Mouse (Mus musculus): ENCODE results near the gene Rspo4.

The Rspo4 gene

GRCm38 (mm10) chr2:151842648-151843226 lies at the start of gene Rspo4:
Gene Rspo4 (plus strand): TSS chr2:151842927.
- DNase-seq: no peak

GRCm38 (mm10) chr2:151815586-151815985 lies 27.1 kb upstream of the Rspo4 start:
- no peak for DNase-seq

GRCm38 (mm10) chr2:151862257-151862810 lies 19.6 kb downstream of the Rspo4 start:
- no peak for DNase-seq

- no peak for DNase-seq
Observed at GRCm38 (mm10) chr2:151864941-151865340, 22.2 kb downstream of the Rspo4 start.

GRCm38 (mm10) chr2:151866487-151866886 lies 23.8 kb downstream of the Rspo4 start:
- DNase-seq: peak; percentile 64

GRCm38 (mm10) chr2:151868196-151868595 lies 25.5 kb downstream of the Rspo4 start:
- DNase-seq: no peak

GRCm38 (mm10) chr2:151874551-151874950 lies 31.8 kb downstream of the Rspo4 start:
- DNase-seq: peak; percentile 28

- DNase-seq: peak; percentile 57
Observed at GRCm38 (mm10) chr2:151876012-151876485, 33.3 kb downstream of the Rspo4 start.

GRCm38 (mm10) chr2:151878645-151879044 lies 35.9 kb downstream of the Rspo4 start:
- DNase-seq: no peak

- DNase-seq: no peak
Observed at GRCm38 (mm10) chr2:151879760-151880159, 37.0 kb downstream of the Rspo4 start.

- DNase-seq: no peak
Observed at GRCm38 (mm10) chr2:151891031-151891430, 48.3 kb downstream of the Rspo4 start.

- no peak for DNase-seq
Observed at GRCm38 (mm10) chr2:151893122-151893774, 50.5 kb downstream of the Rspo4 start.

- no peak for DNase-seq
Observed at GRCm38 (mm10) chr2:151894209-151894980, 51.7 kb downstream of the Rspo4 start.

GRCm38 (mm10) chr2:151895911-151896310 lies 53.2 kb downstream of the Rspo4 start:
- no peak for DNase-seq

- DNase-seq: no peak
Observed at GRCm38 (mm10) chr2:151898106-151898505, 55.4 kb downstream of the Rspo4 start.

- DNase-seq: no peak
Observed at GRCm38 (mm10) chr2:151900845-151901244, 58.1 kb downstream of the Rspo4 start.

GRCm38 (mm10) chr2:151903267-151903666 lies 60.5 kb downstream of the Rspo4 start:
- DNase-seq: no peak

GRCm38 (mm10) chr2:151903933-151904332 lies 61.2 kb downstream of the Rspo4 start:
- DNase-seq: no peak

- DNase-seq: no peak
Observed at GRCm38 (mm10) chr2:151904636-151905035, 61.9 kb downstream of the Rspo4 start.

- no peak for DNase-seq
Observed at GRCm38 (mm10) chr2:151907020-151907419, 64.3 kb downstream of the Rspo4 start.

GRCm38 (mm10) chr2:151909386-151909785 lies 66.7 kb downstream of the Rspo4 start:
- no peak for DNase-seq

- DNase-seq: no peak
Observed at GRCm38 (mm10) chr2:151910498-151910897, 67.8 kb downstream of the Rspo4 start.

GRCm38 (mm10) chr2:151910919-151911500 lies 68.3 kb downstream of the Rspo4 start, which contains the start of gene Angpt4:
Gene Angpt4 (plus strand): TSS chr2:151911210.
- DNase-seq: no peak

Data from lung, postnatal 36 days (tissue).